Mouse (Mus musculus) megakaryocyte progenitor cell, adult 5-6 weeks (primary cell): Measurements from ENCODE around the gene Lmf1. TPM values are rescaled to one million over a fixed set of nuclear protein-coding genes. Genes with fewer than 3 reads are reported as not detected.

Source experiments
- ATAC-seq: replicated peaks from 2 replicates; pipeline ENCODE4 v1.8.0; 2016; ENCODE audit warnings: mild to moderate bottlenecking, moderate TSS enrichment, inconsistent platforms; ENCODE audit not compliant: poor library complexity
- total RNA-seq, 2 experiments: library from RNA; stranded (forward) in 1 of 2; stranded (reverse) in 1 of 2; fragments of 157-497, 149-512 nt in 1 of 2; fragments of 200-1000 nt in 1 of 2; gene quantifications; 2 replicates each; pipeline versions ENCODE4 v1.2.3 to v1.2.4; 2015 to 2017

Lmf1 gene
- total RNA-seq, 2 experiments from 2014 or later = 11.7 to 25.6 TPM

DNA sequence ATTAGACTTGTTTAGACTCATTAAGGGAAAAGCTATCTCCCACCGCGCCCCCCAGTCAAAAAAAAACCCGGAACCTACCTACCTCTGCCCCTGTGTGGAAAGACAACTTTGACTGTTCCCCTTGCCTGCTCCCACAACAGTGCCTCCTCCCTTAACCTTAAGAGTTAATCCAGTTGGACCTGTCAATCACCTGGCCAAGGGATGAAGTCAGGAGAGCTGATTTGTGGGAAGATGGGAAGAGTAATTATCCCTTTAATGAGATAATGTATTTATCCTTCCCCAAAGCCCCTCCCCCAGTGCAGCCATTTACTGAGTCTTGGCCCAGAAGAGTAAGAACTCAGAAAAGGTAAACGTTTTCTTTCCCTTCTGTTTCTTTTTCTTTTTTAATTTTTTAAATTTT lies 110.0 kb downstream of the Lmf1 start:
- no peak for ATAC-seq

DNA sequence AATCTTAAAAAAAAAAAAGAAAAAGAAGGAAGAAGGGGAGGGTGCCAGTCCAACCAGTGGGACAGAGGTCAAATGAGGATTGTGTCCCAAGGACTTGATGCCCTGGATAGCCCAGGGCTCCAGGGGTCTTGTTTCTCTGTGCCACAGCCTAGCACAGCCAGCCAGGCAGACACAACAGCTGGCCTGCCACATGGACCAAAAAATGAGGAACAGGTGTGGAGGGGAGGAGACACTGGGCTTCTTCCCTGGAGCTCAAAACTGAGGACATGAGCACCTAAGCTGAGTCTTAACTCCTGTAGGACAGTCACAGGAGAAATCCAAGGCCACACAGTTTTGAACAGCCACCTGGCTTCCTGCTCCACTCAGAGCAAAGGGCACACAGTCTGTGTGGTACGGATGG lies 117.4 kb downstream of the Lmf1 start:
- ATAC-seq = no peak

DNA sequence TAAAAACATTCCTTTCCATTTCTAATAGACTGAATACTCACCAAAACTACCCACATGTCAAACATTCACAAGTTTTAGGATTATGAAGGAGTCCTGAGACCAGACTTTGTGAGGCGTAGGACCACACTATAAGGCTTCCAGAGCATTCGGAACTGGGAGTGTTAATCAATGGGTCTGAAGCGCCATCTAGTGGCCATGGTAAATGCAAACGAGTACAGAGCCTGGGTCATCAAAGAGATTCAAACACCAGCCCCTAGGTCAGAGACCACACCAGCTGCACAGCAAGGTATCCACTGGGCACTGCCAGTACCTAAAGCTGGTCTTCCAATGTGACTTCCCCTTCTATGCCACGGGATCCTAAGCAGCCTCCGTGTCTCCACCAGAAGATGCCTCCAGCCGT lies 119.6 kb downstream of the Lmf1 start:
- peak; percentile 75 for ATAC-seq

DNA sequence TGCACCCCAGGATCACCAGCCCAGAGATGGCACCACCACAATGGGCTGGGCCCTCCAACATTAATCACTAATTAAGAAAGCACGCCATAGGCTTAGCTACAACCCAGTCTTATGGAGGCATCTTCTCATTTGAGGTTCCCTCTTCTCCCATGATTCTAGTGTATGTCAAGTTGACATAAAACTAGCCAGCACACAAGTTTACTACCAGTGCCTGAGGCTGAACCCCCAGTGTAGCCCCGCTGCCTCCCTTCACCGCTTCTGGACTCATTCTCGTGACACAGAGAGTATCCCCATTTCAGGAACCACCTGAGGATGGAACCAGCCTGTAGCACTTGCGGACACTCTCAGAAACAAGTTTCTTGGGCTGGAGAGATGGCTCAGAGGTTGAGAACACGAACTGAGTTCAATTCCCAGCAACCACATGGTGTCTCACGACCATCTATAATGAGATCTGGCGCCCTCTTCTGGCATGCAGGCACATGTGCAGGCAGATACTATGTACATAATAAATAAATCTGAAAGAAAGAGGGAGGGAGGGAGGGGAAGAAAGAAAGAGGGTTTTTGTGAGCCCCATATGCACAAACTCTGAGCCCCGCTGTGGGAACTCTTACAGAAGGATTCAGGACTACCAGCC lies 122.1 kb downstream of the Lmf1 start:
- ATAC-seq = no peak

DNA sequence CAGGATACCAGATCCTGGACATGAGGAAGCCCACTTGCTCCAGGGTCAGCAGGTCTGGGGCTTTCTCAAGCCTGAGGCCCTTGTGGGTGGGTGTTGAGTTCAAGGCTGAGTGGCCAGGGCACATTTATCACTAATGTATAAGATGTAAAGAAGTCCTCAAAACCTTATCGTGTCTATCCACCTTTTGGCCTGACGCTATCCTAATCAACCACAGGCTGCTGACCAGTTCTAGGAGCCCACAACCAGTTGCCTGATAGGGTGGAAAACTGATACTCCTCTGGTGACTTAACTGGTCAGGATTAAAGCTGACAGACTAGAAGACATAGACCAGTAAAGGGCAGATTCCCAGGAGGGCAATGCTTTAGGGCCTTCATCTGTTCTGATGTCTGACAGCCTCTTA lies 131.1 kb downstream of the Lmf1 start:
- no peak for ATAC-seq

DNA sequence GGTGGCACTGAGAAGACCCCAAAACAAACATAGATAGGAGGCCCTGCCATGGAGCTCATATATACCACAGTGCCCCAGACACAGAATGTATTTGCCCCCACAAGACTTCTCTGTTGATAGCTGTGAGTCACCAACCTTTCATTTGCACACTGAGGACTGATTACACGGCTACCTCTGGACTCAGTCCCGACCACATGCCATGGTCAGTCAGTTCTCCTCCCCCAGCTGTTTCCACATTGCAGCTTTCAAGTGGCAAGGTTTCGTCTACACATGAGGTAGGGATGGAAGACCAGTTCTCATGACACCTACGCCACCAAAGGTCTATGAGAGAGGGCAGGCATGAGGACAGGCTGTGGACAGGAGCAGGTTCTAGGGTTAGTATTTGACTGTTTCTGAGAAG lies 132.3 kb downstream of the Lmf1 start:
- no peak for ATAC-seq

Other genes with a start within 250 kb of the Lmf1 start
- gene Tpsab1, start 233.5 kb upstream of the Lmf1 start, total RNA-seq (2015) = not detected in 2 replicates
- gene Tpsab1, start 233.5 kb upstream of the Lmf1 start, total RNA-seq (2017) = not detected in 2 replicates
- gene Tpsb2, start 212.8 kb upstream of the Lmf1 start, total RNA-seq (2015) = not detected in 2 replicates
- not detected in 2 replicates for gene Tpsb2, start 212.8 kb upstream of the Lmf1 start, total RNA-seq (2017)
- gene Tpsg1, start 209.8 kb upstream of the Lmf1 start, total RNA-seq (2015) = not detected in 2 replicates
- not detected in 2 replicates for gene Tpsg1, start 209.8 kb upstream of the Lmf1 start, total RNA-seq (2017)
- gene Cacna1h, start 145.3 kb upstream of the Lmf1 start, total RNA-seq (2015) = 0.32 TPM in 1 of 2 replicates, not detected in the other
- gene Cacna1h, start 145.3 kb upstream of the Lmf1 start, total RNA-seq (2017) = not detected in 2 replicates
- gene Tekt4, start 124.5 kb upstream of the Lmf1 start, total RNA-seq (2015) = not detected in 2 replicates
- not detected in 2 replicates for gene Tekt4, start 124.5 kb upstream of the Lmf1 start, total RNA-seq (2017)
- gene Sstr5, start 81.8 kb upstream of the Lmf1 start, total RNA-seq (2015) = not detected in 2 replicates
- not detected in 2 replicates for gene Sstr5, start 81.8 kb upstream of the Lmf1 start, total RNA-seq (2017)
- gene Sox8, start 8.4 kb upstream of the Lmf1 start, total RNA-seq (2015) = not detected in 2 replicates
- gene Sox8, start 8.4 kb upstream of the Lmf1 start, total RNA-seq (2017) = not detected in 2 replicates
- not detected in 2 replicates for gene Gng13, start 138.1 kb downstream of the Lmf1 start, total RNA-seq (2015)
- gene Gng13, start 138.1 kb downstream of the Lmf1 start, total RNA-seq (2017) = 0.34 TPM in 1 of 2 replicates, not detected in the other
- gene Chtf18, start 148.3 kb downstream of the Lmf1 start, total RNA-seq (2015) = 12.9 and 19.0 TPM in 2 replicates
- 27.0 and 30.2 TPM in 2 replicates for gene Chtf18, start 148.3 kb downstream of the Lmf1 start, total RNA-seq (2017)
- 5.5 and 5.7 TPM in 2 replicates for gene Rpusd1, start 148.6 kb downstream of the Lmf1 start, total RNA-seq (2015)
- 1.6 and 6.0 TPM in 2 replicates for gene Rpusd1, start 148.6 kb downstream of the Lmf1 start, total RNA-seq (2017)
- gene Mslnl, start 157.0 kb downstream of the Lmf1 start, total RNA-seq (2015) = not detected in 2 replicates
- not detected in 2 replicates for gene Mslnl, start 157.0 kb downstream of the Lmf1 start, total RNA-seq (2017)
- gene Msln, start 175.3 kb downstream of the Lmf1 start, total RNA-seq (2015) = 0.46 TPM in 1 of 2 replicates, not detected in the other
- not detected in 2 replicates for gene Msln, start 175.3 kb downstream of the Lmf1 start, total RNA-seq (2017)
- gene Narfl, start 194.7 kb downstream of the Lmf1 start, total RNA-seq (2015) = 12.3 and 16.2 TPM in 2 replicates
- gene Narfl, start 194.7 kb downstream of the Lmf1 start, total RNA-seq (2017) = 24.5 and 31.5 TPM in 2 replicates
- 10.9 and 13.4 TPM in 2 replicates for gene Haghl, start 206.6 kb downstream of the Lmf1 start, total RNA-seq (2015)
- 15.2 and 18.8 TPM in 2 replicates for gene Haghl, start 206.6 kb downstream of the Lmf1 start, total RNA-seq (2017)
- 0.05 TPM in 1 of 2 replicates, not detected in the other for gene Ccdc78, start 207.5 kb downstream of the Lmf1 start, total RNA-seq (2015)
- gene Ccdc78, start 207.5 kb downstream of the Lmf1 start, total RNA-seq (2017) = 0.20 and 0.21 TPM in 2 replicates
- gene Fam173a, start 213.8 kb downstream of the Lmf1 start, total RNA-seq (2015) = 113 and 126 TPM in 2 replicates
- gene Fam173a, start 213.8 kb downstream of the Lmf1 start, total RNA-seq (2017) = 29.3 and 38.2 TPM in 2 replicates
- 1.8 TPM in 1 of 2 replicates, not detected in the other for gene AC134908.4, start 216.6 kb downstream of the Lmf1 start, total RNA-seq (2015)
- gene AC134908.4, start 216.6 kb downstream of the Lmf1 start, total RNA-seq (2017) = not detected in 2 replicates
- gene Metrn, start 218.1 kb downstream of the Lmf1 start, total RNA-seq (2015) = 4.5 and 9.7 TPM in 2 replicates
- 26.8 and 29.5 TPM in 2 replicates for gene Metrn, start 218.1 kb downstream of the Lmf1 start, total RNA-seq (2017)
- not detected in 2 replicates for gene Fbxl16, start 230.0 kb downstream of the Lmf1 start, total RNA-seq (2015)
- not detected in 2 replicates for gene Fbxl16, start 230.0 kb downstream of the Lmf1 start, total RNA-seq (2017)
- gene Wdr24, start 244.5 kb downstream of the Lmf1 start, total RNA-seq (2015) = 10.0 and 10.1 TPM in 2 replicates
- gene Wdr24, start 244.5 kb downstream of the Lmf1 start, total RNA-seq (2017) = 16.1 and 18.0 TPM in 2 replicates
- 12.0 and 15.6 TPM in 2 replicates for gene Jmjd8, start 249.8 kb downstream of the Lmf1 start, total RNA-seq (2015)
- 19.5 and 22.8 TPM in 2 replicates for gene Jmjd8, start 249.8 kb downstream of the Lmf1 start, total RNA-seq (2017)